Mouse (Mus musculus) megakaryocyte, adult 5-6 weeks (primary cell): ENCODE measurements around the gene Zfp827. TPM values are rescaled to one million over a fixed set of nuclear protein-coding genes. Genes with fewer than 3 reads are reported as not detected.

Experiments used
- ATAC-seq: 2 replicates; pipeline ENCODE4 v1.8.0; 2016; ENCODE audit warnings: mild to moderate bottlenecking, inconsistent platforms; ENCODE audit not compliant: poor library complexity, severe bottlenecking
- total RNA-seq, 2 experiments: library from RNA; stranded (forward) in 1 of 2; stranded (reverse) in 1 of 2; fragments of 153-499, 151-499 nt in 1 of 2; fragments of 221-1000, 200-1000 nt in 1 of 2; gene quantifications; 2 replicates each; pipeline versions ENCODE4 v1.2.3 to v1.2.4; 2015 to 2017

The Zfp827 gene
- total RNA-seq, 2 experiments from 2014 or later, result 0.16 to 0.29 TPM

GRCm38 (mm10) chr8:79155556-79156161, 127.4 kb downstream of the Zfp827 start:
- no peak for ATAC-seq

- no peak for ATAC-seq
Measured at GRCm38 (mm10) chr8:79157366-79157765, 129.1 kb downstream of the Zfp827 start.

GRCm38 (mm10) chr8:79158357-79158756, 130.1 kb downstream of the Zfp827 start:
- ATAC-seq, result no peak

GRCm38 (mm10) chr8:79159397-79159796, 131.2 kb downstream of the Zfp827 start:
- peak; percentile 27; the same call in 1 of the 2 replicates for ATAC-seq

- ATAC-seq, result no peak
Measured at GRCm38 (mm10) chr8:79160302-79160701, 132.1 kb downstream of the Zfp827 start.

- ATAC-seq, result peak; percentile 87
Measured at GRCm38 (mm10) chr8:79161172-79161778, 133.0 kb downstream of the Zfp827 start.

GRCm38 (mm10) chr8:79162533-79163308, 134.5 kb downstream of the Zfp827 start:
- ATAC-seq, result peak; percentile 45

- ATAC-seq, result no peak
Measured at GRCm38 (mm10) chr8:79164336-79164735, 136.1 kb downstream of the Zfp827 start.

- no peak for ATAC-seq
Measured at GRCm38 (mm10) chr8:79165276-79165675, 137.0 kb downstream of the Zfp827 start.

GRCm38 (mm10) chr8:79173606-79174005, 145.4 kb downstream of the Zfp827 start:
- no peak for ATAC-seq

- no peak for ATAC-seq
Measured at GRCm38 (mm10) chr8:79175991-79176390, 147.8 kb downstream of the Zfp827 start.

GRCm38 (mm10) chr8:79179678-79180077, 151.4 kb downstream of the Zfp827 start:
- no peak for ATAC-seq

GRCm38 (mm10) chr8:79185488-79185887, 157.3 kb downstream of the Zfp827 start:
- ATAC-seq, result no peak

- no peak for ATAC-seq
Measured at GRCm38 (mm10) chr8:79190071-79190470, 161.8 kb downstream of the Zfp827 start.

GRCm38 (mm10) chr8:79196481-79196880, 168.2 kb downstream of the Zfp827 start:
- no peak for ATAC-seq

GRCm38 (mm10) chr8:79198675-79199074, 170.4 kb downstream of the Zfp827 start:
- ATAC-seq, result no peak

- no peak for ATAC-seq
Measured at GRCm38 (mm10) chr8:79201446-79202147, 173.4 kb downstream of the Zfp827 start.

GRCm38 (mm10) chr8:79206895-79207294, 178.7 kb downstream of the Zfp827 start:
- ATAC-seq, result no peak

- no peak for ATAC-seq
Measured at GRCm38 (mm10) chr8:79208181-79208580, 179.9 kb downstream of the Zfp827 start.

GRCm38 (mm10) chr8:79208691-79209640, 180.7 kb downstream of the Zfp827 start:
- ATAC-seq, result no peak
